Mouse (Mus musculus) spleen, postnatal 10 days (tissue): Measurements from ENCODE around the gene Zfhx3.
"Not testable (repeated sequence)": the region's sequence is repeated elsewhere in the genome, so short reads cannot be mapped to it uniquely, and the experiment has no call there.

Source experiments
- DNase-seq, 2 experiments: peaks; one replicate each; pipeline ENCODE4 v3.0.0; 2021 to 2022; ENCODE audit warnings: low spot score in 2 of 2

Zfhx3 gene

DNA sequence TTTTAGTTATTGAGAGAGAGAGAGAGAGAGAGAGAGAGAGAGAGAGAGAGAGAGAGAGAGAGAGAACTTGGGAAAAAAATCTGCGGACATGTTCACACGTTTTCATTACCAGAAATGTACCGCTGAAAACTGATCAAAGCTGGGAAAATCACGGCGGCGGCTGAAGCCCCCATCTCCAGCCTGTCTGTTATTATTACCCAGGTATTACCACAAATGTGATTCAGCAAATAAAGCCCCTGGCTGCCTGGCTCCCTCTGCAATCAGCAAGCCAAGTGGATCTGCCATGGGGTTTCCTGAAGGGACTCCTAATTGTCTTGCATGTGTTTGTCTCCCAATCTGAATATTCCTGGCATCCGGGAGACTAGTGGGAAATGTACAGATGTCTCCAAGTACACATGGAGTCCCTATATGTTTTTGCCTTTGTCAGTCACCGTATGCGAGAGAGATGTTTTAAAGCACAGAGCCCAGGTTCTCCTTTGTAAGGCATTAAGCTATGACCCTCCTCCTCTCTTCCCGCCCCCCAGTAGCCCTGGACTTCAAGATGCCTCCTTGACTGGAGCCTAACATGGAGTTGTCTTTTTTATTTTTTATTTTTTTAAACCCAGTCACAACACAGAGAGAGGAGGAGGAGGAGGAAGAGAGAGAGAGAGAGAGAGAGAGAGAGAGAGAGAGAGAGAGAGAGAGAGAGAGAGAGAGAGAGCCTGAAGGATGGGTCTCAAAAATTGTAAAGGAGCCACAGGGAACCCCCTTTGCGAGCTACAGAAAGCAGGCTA is at the start of gene Zfhx3:
Gene Zfhx3, plus strand, starts transcription at position 723 of the 773 bp plus-strand sequence.
- no peak for DNase-seq

DNA sequence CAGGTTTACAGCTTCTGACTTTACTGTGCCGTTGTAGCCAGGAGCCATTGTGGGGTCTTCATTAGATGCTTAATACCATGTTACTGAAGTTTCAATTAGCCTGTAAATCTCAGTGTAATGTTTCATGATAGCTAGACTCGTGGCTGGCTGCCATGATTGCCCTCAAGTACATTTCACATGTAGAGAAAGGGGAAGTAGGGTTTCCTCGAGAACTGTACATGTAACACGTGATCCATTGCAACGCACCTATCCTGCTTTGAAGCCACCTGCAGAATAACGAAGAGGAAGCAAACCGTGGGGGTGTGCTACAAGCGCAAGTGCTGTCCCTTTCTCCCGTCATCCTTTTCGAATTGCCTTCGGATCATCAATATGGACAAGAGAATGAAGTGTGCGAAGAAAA is 23.5 kb upstream of the Zfhx3 start:
- no peak for DNase-seq

- DNase-seq, result no peak
These were observed 16.3 kb upstream of the Zfhx3 start for GRCm38 (mm10) chr8:107926149-107926548.

GRCm38 (mm10) chr8:107936725-107937124 is 5.7 kb upstream of the Zfhx3 start:
- DNase-seq, result no peak

DNA sequence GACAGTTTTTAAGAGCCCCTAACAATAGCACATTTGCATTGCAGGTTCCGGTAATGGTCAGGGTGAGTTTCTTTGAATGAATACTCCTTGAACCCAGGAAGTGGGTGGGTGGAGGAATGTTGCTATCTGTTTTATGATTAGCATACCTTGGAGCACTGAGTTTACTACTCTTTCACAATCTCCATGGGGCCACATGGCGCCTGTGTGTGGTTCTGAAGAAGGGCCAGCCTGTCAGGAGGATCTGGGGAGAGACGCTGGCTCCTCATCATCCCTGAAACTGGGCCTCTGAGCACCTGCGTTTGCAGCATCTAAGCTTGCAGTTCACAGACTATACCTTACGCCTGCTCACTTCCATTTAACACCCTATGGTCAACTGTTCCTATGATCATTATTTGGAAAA is 4.2 kb upstream of the Zfhx3 start:
- not testable (repeated sequence) for DNase-seq

- no peak for DNase-seq
These were observed 2.3 kb upstream of the Zfhx3 start for GRCm38 (mm10) chr8:107940181-107940580.

DNA sequence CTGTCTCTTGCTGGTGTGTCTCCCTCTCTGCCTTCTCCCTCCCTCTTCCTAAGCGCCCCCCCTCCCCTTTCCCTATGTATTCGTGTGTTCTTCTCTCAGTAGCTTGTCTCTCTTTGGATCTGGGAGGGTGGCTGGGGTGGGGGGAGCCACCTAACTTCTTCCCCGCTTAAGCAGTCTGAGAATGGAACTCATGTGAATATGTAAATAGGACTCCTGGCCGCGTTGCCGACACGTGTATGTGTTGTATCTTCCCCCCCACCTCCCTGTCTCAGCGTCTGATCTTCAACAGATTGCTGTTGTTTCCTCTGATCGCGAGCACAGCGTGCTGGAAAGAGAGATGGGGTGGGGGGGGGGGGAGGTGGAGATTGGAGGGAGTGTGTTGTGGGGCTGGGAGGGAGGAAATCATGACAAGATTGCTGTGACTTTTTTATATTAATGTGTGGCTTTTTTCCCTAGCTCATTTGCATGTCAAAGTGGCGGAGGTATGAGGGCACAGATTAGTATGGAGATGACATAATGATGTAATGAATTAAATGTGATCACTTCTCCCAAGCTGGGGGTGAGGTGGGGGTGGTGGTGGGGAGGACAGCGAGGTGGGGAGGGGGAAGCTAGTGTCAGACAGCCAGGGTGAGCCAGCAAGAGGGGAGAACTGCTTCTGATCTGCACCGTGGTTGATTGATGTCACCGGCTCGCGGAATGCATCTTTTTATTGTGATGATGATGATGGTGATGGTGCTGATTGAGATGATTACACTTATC is 487 bp downstream of the Zfhx3 start:
- no peak for DNase-seq

DNA sequence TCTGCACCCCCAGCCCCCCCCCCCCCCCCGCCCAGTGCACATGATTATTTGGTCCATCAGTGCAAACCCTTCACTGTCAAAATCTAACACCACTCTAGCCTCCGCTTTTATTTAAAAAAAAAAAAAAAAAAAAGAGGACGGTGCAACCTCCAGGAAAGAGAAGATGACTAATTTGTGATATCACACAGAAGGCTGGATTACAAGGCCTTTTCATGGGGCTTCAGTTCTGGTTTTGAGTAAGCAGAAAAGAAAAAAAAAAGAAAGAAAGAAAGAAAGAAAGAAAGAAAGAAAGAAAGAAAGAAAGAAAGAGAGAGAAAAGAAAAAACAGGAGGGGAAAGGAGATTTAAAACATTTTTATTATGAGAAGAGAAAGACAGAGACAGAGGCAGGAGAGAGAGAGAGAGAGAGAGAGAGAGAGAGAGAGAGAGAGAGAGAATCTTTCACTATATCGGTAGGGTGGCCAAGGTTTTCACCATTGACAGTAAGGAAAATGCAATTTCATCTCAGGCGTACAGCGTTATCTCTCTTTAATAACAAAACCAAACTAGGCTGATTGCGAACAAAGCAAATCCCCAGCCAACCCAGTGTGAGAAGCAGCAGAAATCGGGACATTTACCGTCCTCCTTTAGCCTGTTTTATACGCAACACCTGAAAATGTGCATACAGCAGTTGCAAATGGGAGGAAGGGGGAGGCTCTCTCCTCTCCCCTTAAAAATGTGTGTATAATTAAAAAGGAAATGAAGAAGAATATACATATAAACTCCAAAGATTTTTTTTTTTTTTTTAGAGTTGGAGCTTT is 1.3 kb downstream of the Zfhx3 start:
- no peak for DNase-seq

- DNase-seq, result no peak
These were observed 2.5 kb downstream of the Zfhx3 start for GRCm38 (mm10) chr8:107944676-107945600.

GRCm38 (mm10) chr8:107946888-107947287 is 4.4 kb downstream of the Zfhx3 start:
- no peak for DNase-seq

DNA sequence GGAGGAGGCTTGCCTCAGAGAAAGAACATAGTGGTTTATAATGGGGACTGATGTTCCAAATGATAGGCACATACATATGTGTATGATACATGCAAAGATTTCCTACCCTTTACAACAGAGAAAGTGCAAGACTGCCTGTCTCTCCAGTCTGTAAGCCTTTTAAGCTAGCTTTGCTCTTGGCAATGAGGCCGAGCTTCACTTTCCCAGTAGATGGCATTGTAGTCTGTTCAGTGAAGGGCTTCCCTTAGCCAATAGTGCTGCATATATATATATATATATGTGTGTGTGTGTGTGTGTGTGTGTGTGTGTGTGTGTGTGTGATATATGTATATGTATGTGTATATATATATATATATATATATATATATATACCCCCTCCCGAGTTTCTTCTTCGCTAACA is 13.4 kb downstream of the Zfhx3 start:
- no peak for DNase-seq

DNA sequence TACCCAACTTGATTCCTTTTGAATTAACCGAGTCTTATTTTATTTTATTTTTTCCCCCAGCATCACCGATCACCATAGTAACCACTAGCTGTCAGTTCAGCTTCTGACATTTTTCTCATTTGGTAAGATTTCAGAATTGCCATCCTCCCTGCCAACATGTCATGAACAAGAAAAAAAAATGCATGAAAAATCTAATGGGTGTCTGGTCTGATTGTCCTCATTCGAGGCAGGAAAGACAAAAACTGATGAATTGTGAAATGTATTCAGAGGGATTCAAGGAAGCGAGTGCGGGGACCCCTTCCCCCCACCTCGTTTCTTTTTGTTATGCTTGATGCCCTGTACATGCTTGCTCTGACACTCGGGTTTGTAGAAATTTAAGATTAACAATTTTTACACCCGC is 15.1 kb downstream of the Zfhx3 start:
- no peak for DNase-seq

DNA sequence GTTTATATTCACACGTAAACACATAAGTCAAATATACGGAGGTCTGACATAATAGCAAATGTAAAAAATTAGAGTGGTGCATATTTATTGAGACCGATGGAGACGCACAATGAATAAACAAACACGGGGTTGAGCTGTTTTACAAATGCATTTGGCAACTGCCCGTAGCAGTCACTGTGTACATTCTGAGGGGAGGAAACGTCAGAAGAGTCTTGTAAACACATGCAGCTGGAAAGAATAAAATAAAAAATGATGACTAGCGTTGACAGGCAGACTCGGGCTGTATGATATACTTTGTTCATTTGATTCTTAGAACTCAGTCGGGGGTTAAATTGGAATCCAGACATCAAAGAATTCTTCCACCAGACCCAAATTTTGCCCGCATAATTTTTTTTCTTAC is 18.0 kb downstream of the Zfhx3 start:
- DNase-seq, result no peak

DNA sequence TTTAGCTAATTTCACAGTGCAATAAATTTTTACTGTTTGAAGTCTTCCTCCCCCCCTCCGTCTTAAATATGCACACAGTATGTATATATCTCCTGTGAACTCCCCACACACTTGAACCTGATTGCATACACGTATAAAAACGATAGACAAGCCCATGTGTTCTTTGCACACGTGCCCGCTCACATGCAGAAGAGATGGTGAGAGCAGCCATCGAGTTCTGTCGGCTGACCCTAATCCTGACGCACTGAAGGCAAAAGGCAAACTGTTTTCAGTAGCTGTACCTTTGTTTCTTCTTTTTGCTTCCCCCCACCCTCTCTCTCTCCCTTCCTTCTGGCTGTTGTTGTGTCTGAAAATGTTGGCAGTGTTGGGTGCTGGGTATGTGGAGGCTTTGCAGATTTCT is 18.4 kb downstream of the Zfhx3 start:
- DNase-seq, result no peak

GRCm38 (mm10) chr8:107972198-107972597 is 29.8 kb downstream of the Zfhx3 start:
- DNase-seq, result no peak

DNA sequence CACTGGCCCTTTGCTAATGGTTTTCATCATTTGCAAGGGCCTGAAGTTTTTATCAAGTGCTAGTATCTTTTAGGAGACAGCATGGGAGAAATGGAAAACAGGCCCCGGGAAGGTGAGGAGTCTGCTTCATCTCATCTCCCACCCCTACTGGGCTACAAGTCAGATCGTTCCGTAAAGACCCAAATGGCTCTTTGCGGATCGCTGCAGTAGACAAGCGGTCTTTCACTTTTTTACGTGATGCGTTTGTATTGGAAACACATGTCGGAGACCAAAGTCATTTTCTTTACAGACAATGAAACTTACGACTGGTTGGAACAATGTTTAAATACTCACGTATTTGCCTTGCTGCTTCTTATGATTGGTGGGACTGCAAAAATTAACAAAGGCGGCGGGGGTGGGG is 32.0 kb downstream of the Zfhx3 start:
- DNase-seq, result no peak

- no peak for DNase-seq
These were observed 35.8 kb downstream of the Zfhx3 start for GRCm38 (mm10) chr8:107978247-107978646.

DNA sequence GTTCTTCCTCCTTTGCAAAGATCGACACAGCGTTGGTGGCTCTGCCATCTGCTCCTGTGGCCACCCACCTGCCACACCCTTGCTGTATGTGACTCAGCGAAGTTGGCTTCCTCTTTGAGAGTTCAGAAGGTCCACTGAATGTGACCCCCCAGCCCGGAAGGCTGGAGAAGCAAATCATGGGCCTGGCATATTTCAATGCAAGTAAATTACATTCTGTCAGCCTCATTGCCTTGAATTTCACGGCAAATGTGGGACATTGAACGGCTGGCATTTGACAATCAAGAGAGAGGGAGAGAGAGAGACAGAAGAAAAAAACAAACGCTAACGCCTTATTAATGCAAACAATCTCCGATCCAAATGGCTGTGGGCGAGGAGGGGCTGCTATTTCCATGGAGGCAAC is 38.2 kb downstream of the Zfhx3 start:
- DNase-seq, result no peak

DNA sequence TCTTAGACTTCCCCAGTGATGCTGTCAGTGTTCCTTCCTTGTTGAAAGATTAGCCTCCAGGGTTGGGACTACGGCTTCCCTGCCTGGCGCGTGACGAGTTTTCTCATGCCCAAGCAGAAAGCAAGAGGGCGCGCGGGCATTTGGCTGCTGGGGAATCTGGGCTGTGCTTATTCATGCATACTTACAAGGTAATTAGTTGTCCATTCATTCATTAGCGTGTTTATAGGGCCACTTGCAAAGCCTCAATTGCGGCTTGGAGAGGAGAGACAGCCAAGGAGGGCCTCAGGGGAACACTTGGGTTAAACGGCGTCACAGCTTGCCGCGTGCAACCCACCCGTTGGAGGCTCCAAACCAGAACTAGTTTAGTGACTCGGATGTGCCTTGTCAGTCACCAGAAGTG is 44.2 kb downstream of the Zfhx3 start:
- DNase-seq, result no peak

DNA sequence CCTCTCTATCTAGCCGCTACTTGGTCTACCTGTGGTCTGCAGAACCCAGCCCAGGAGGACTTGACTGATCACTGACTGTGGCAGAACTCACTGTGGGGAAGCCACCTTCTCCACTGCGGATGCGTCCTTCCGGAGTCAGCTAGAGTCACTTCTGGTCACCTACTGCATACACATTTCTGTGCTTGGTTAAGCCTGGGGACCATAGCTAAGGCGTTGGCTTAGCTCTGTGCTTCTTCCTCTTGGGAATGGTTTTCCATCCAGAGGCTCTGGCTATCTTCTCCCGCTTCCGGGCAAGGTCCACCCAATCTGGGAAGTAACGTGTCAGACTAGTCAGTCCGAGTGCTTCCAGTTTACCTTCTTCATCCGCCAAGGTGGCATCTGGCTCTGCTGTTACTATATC is 56.4 kb downstream of the Zfhx3 start:
- DNase-seq, result no peak

DNA sequence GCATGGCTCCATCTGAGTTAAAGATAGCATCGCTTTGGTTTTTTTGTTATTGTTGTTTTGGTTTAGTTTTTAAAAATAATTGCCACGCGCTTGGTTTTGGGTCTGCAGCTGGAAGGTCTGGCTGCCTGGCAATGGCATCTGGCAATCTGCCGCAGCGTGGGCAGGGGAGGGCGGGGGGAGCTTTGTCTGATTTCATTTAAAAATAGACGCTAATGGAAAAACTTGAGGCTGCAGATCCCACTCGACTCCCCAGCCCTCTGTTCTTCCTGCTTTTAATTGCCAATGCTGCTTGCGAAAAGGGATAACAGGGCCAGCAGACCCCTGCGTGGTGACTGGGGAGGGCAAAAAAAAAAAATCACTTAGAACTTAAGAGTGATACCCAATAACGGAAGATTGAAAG is 69.1 kb downstream of the Zfhx3 start:
- no peak for DNase-seq
